Mouse (Mus musculus) heart, embryonic 16.5 days (tissue): ENCODE measurements around the gene Lmod2. TPM values are rescaled to one million over a fixed set of nuclear protein-coding genes. Genes with fewer than 3 reads are reported as not detected.

ENCODE experiments used
- ATAC-seq: fragments of 200-750 bp; cut with Nextera tagmentation; replicated peaks from 2 replicates; pipeline ENCODE4 v1.8.0; 2017; ENCODE audit warnings: moderate number of reproducible peaks; ENCODE audit not compliant: insufficient read depth, low FRiP score; ENCODE audit errors: extremely low read depth
- H3K27ac ChIP-seq: fragments of 300-500 bp; sonication (generic); 2 replicates; pipeline ENCODE4 v1.5.1; 2014; ENCODE audit warnings: mild to moderate bottlenecking, low read length, control low read depth, moderate library complexity
- H3K27me3 ChIP-seq: fragments of 300-500 bp; sonication (generic); 2 replicates; pipeline ENCODE4 v1.6.1; 2014; ENCODE audit warnings: low read length, mixed read lengths; ENCODE audit not compliant: control insufficient read depth, insufficient read depth
- H3K36me3 ChIP-seq: fragments of 300-500 bp; sonication (generic); 2 replicates; pipeline ENCODE4 v1.6.1; 2014; ENCODE audit not compliant: control insufficient read depth, insufficient read depth
- H3K4me1 ChIP-seq: fragments of 300-500 bp; sonication (generic); 2 replicates; pipeline ENCODE4 v1.6.1; 2014; ENCODE audit warnings: low read length, mixed read lengths; ENCODE audit not compliant: control insufficient read depth, insufficient read depth
- H3K4me2 ChIP-seq: fragments of 300-500 bp; sonication (generic); 2 replicates; pipeline ENCODE4 v1.6.1; 2014; ENCODE audit warnings: low read depth, mild to moderate bottlenecking, control low read depth, low read length
- H3K4me3 ChIP-seq: fragments of 300-500 bp; sonication (generic); 2 replicates; pipeline ENCODE4 v1.5.1; 2014; ENCODE audit warnings: mild to moderate bottlenecking, control low read depth, low read length
- H3K9ac ChIP-seq: fragments of 300-500 bp; sonication (generic); 2 replicates; pipeline ENCODE4 v1.6.1; 2014; ENCODE audit warnings: low read length, control low read depth
- H3K9me3 ChIP-seq: fragments of 300-500 bp; sonication (generic); replicated peaks from 2 replicates; pipeline ENCODE4 v1.6.1; 2016; ENCODE audit warnings: low read length; ENCODE audit not compliant: control insufficient read depth
- WGBS: fragments of 180-500 bp; shearing (Covaris S2); extraction: QIAGEN DNeasy Blood & Tissue Kit; methylation state at CpG from one replicate; pipeline ENCODE4 v1.1.7; 2014; 5-methylcytosine and 5-hydroxymethylcytosine counted together
- polyA plus RNA-seq: library from polyadenylated mRNA; unstranded; fragments of >200 nt; fragmentation: Nextera tagmentation; extraction: Ambion mirVana; gene quantifications from 2 replicates; pipeline ENCODE4 v1.2.1, GENCODE M21; 2015

Gene Lmod2
- polyA plus RNA-seq, 1 experiment from 2014 or later, result 52.6 TPM

- H3K4me3 ChIP-seq, result no peak overlapping the region
- H3K9ac ChIP-seq, result no peak overlapping the region
- H3K36me3 ChIP-seq, result peaks cover 2% of the 10 kb centered on the region
- H3K27ac ChIP-seq, result peak overlapping the region; percentile 57; the same call in 1 of the 2 replicates
- peaks cover 4% of the 10 kb centered on the region for H3K4me1 ChIP-seq
- WGBS, result 66% methylated on average over 11 of the region's 11 CpGs
- peaks cover 3% of the 10 kb centered on the region for H3K9me3 ChIP-seq
- H3K4me2 ChIP-seq, result no peak overlapping the region
- no peaks in the 10 kb centered on the region for H3K27me3 ChIP-seq
- no peak for ATAC-seq
Observed at GRCm38 (mm10) chr6:24570278-24570677, 27.3 kb upstream of the Lmod2 start.

DNA sequence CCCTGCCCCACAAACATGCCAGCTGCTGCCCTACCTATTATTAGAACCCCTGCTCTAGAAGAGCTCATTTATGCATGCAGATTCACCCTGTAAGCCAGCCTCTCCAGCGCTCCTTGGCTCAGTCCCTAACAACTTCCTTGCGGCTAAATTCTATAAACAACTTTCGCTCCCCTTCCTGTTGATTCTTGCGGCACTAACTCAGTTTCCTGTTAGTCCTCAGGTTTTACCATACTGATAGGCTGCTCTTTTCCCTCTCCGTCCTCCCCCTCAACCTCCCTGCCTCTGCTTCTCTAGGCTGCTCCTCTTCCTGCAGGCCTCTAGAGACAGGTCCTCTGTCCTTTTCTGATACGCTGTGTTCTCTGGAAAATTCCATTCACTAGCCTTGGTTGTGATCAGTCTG, 26.4 kb upstream of the Lmod2 start:
- H3K27ac ChIP-seq, result peak overlapping the region; percentile 61
- peak; percentile 52; the same call in 1 of the 2 replicates for ATAC-seq
- peaks cover 3% of the 10 kb centered on the region for H3K9me3 ChIP-seq
- no peak overlapping the region for H3K4me2 ChIP-seq
- H3K9ac ChIP-seq, result no peak overlapping the region
- no peaks in the 10 kb centered on the region for H3K27me3 ChIP-seq
- 51% methylated on average over 6 of the region's 6 CpGs for WGBS
- peaks cover 2% of the 10 kb centered on the region for H3K36me3 ChIP-seq
- no peak overlapping the region for H3K4me3 ChIP-seq
- H3K4me1 ChIP-seq, result peaks cover 4% of the 10 kb centered on the region

DNA sequence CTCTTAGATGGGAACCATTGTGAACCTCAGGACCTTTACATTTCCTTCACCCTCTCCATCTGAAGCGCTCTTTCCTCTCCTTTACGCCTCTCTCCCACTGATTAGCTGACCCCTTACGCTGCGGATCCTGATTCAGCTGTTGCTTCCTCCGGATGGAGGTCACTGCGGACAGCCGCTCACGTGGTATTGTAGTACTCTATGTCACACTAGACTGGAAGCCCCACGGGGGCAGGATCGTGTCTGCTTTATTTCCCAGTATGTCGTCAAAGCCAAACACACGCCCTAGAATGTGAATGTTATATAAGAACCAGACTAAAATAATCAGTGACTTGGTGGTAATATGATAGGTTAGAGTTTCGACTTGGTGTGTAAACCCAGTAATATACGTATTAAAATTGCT, 25.1 kb upstream of the Lmod2 start:
- Histone ChIP-seq H3K9ac (no peak overlapping the region), H3K4me3 (no peak overlapping the region), H3K4me2 (no peak overlapping the region), H3K4me1 (peaks cover 4% of the 10 kb centered on the region), H3K27me3 (no peaks in the 10 kb centered on the region), H3K36me3 (peaks cover 2% of the 10 kb centered on the region), H3K9me3 (peaks cover 3% of the 10 kb centered on the region), H3K27ac (no peak overlapping the region)
- 85% methylated on average over 14 of the region's 14 CpGs for WGBS
- no peak for ATAC-seq

DNA sequence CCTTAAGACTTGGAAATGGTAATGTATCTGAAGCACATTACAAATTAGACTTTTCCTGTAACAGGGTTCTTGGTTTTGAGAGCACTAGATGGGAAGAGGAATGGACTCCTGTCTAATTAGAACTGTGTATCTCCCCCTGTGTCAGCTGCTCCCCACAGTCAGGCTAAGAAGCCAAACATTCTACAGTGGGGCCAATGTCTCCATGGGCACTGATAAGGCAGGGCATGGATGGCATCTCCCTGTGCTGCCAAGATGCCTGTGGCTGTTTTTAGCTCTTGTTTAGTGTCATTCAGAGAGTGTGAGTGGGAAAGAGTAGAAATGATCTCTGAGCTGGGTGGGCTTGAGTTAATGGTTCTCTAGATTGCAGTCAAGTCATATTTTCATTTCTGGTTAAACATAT, 24.2 kb upstream of the Lmod2 start:
- peak; percentile 45; the same call in 1 of the 2 replicates for ATAC-seq
- Histone ChIP-seq H3K4me2 (no peak overlapping the region), H3K4me3 (no peak overlapping the region), H3K9me3 (peaks cover 3% of the 10 kb centered on the region), H3K9ac (no peak overlapping the region), H3K27ac (no peak overlapping the region), H3K4me1 (peaks cover 4% of the 10 kb centered on the region), H3K27me3 (no peaks in the 10 kb centered on the region), H3K36me3 (peaks cover 2% of the 10 kb centered on the region)

- H3K36me3 ChIP-seq, result no peaks in the 10 kb centered on the region
- peaks cover 24% of the 10 kb centered on the region for H3K4me1 ChIP-seq
- H3K9ac ChIP-seq, result no peak overlapping the region
- WGBS, result 75% methylated on average over 3 of the region's 3 CpGs
- no peak overlapping the region for H3K4me2 ChIP-seq
- H3K27ac ChIP-seq, result no peak overlapping the region
- no peaks in the 10 kb centered on the region for H3K9me3 ChIP-seq
- ATAC-seq, result no peak
- H3K4me3 ChIP-seq, result no peak overlapping the region
- H3K27me3 ChIP-seq, result no peaks in the 10 kb centered on the region
Observed at GRCm38 (mm10) chr6:24583456-24583855, 14.1 kb upstream of the Lmod2 start.

- H3K9ac ChIP-seq, result no peak overlapping the region; the same call in 1 of the 2 replicates
- 20% methylated on average over 9 of the region's 10 CpGs for WGBS
- no peaks in the 10 kb centered on the region for H3K9me3 ChIP-seq
- H3K27ac ChIP-seq, result peak overlapping the region; percentile 96
- H3K27me3 ChIP-seq, result no peaks in the 10 kb centered on the region
- no peaks in the 10 kb centered on the region for H3K36me3 ChIP-seq
- H3K4me1 ChIP-seq, result peaks cover 24% of the 10 kb centered on the region
- no peak overlapping the region for H3K4me3 ChIP-seq
- peak; percentile 42; the same call in 1 of the 2 replicates for ATAC-seq
- peak overlapping the region; percentile 18 for H3K4me2 ChIP-seq
Observed at GRCm38 (mm10) chr6:24585431-24586310, 11.9 kb upstream of the Lmod2 start.

GRCm38 (mm10) chr6:24586885-24587284, 10.7 kb upstream of the Lmod2 start:
- Histone ChIP-seq H3K4me2 (peak overlapping the region; percentile 47), H3K4me3 (no peak overlapping the region), H3K36me3 (no peaks in the 10 kb centered on the region), H3K4me1 (peaks cover 25% of the 10 kb centered on the region), H3K27ac (peak overlapping the region; percentile 96), H3K9ac (peak overlapping the region; percentile 57; the same call in 1 of the 2 replicates), H3K9me3 (no peaks in the 10 kb centered on the region), H3K27me3 (no peaks in the 10 kb centered on the region)
- peak; percentile 83 for ATAC-seq
- WGBS, result 10% methylated on average over 3 of the region's 3 CpGs

DNA sequence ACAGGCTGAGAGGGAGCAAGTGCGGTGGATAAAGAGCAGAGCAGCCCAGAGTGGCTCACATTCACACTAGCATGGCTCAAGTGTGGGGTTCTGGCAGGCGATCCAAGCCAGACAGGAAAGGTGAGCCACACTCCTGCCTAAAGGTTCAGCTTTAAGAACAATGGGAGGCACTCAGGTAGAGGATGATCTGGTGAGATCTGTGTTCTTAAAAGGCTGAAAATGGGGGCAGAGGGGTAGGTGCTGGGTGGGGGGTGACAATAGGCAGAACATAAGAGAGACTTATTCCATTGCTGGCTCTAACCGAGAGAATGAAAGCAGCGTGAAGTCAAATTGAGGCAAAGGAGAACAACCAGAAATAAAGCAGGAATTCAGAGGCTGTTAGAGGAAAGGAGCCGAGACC, 7.3 kb upstream of the Lmod2 start:
- no peaks in the 10 kb centered on the region for H3K36me3 ChIP-seq
- peak overlapping the region; percentile 43; the same call in 1 of the 2 replicates for H3K9ac ChIP-seq
- WGBS, result 79% methylated on average over 5 of the region's 5 CpGs
- H3K27ac ChIP-seq, result peak overlapping the region; percentile 39; the same call in 1 of the 2 replicates
- peaks cover 21% of the 10 kb centered on the region for H3K4me1 ChIP-seq
- no peak overlapping the region for H3K4me2 ChIP-seq
- no peaks in the 10 kb centered on the region for H3K9me3 ChIP-seq
- no peak overlapping the region for H3K4me3 ChIP-seq
- no peaks in the 10 kb centered on the region for H3K27me3 ChIP-seq
- no peak for ATAC-seq

DNA sequence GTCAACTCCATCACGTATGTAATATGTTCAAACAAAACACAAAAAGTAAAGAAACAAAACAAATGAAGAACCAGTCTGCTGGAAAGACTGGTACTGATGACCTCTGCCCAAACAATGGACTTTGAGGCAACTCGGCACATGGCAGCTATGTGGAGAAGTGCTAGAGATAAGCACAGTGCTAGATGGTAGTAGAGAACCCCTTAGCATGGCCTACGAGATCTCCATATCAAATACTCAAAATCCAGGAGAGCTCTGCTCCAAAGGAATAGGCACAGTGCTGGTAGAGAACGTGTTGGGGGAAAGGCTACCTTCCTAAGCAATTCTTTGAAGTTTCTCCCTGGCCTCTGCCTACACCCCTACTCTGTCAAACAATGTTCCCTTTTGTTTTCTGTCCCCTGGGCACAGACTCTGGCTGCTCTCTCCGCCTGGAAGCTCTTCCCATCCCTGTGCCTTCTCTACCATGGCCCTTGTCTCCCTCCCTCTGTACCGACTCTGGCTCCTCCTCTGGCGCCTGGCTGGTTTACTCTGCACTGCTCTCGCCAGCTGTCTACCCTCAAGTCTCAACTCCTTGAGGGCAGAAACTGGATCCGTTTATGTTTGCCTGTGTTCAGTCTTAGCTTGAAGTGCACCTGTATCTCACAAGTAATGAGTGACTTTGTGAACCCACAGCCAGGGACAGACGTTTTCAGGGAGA, 5.9 kb upstream of the Lmod2 start:
- peak overlapping the region; percentile 42 for H3K27ac ChIP-seq
- H3K36me3 ChIP-seq, result no peaks in the 10 kb centered on the region
- H3K4me2 ChIP-seq, result no peak overlapping the region
- 41% methylated on average over 10 of the region's 10 CpGs for WGBS
- H3K9ac ChIP-seq, result no peak overlapping the region
- no peaks in the 10 kb centered on the region for H3K9me3 ChIP-seq
- peaks cover 12% of the 10 kb centered on the region for H3K4me1 ChIP-seq
- no peak for ATAC-seq
- H3K27me3 ChIP-seq, result no peaks in the 10 kb centered on the region
- H3K4me3 ChIP-seq, result no peak overlapping the region
